Mouse (Mus musculus) spleen, adult 2 months (tissue): ENCODE measurements around the gene Pias1.

Experiments
- CTCF ChIP-seq: fragments of 200-500 bp; IDR thresholded peaks from 2 replicates; pipeline ENCODE4 v1.5.1; 2011; ENCODE audit warnings: mild to moderate bottlenecking, inconsistent platforms; ENCODE audit not compliant: insufficient read depth, insufficient read length, insufficient replicate concordance; ENCODE audit errors: extremely low read depth
- POLR2A ChIP-seq: fragments of 200-500 bp; IDR thresholded peaks from 2 replicates; pipeline ENCODE4 v1.6.1; 2011; ENCODE audit warnings: low read depth, low read length, inconsistent platforms

- no peak for TF ChIP-seq CTCF
- no peak for TF ChIP-seq POLR2A
These were observed 109.9 kb downstream of the Pias1 start for GRCm38 (mm10) chr9:62877825-62878224.
